Mouse (Mus musculus) embryo, embryonic 11.5 days (tissue): ENCODE measurements at regions not wholly inside any gene's neighbourhood (a gene's known extent, or its start where the extent isn't known, plus 50 kb on each side); places are given as distances from the start of the nearest gene placed in this dataset.

Experiments
- DNase-seq: peaks from one replicate; pipeline ENCODE4 v3.0.0-alpha.2; 2012; ENCODE audit warnings: low read depth, low spot score

- DNase-seq, result no peak
Observed at GRCm38 (mm10) chr7:125393228-125393627, 51.2 kb upstream of the Kdm8 start.

- DNase-seq, result peak; percentile 90
Observed at GRCm38 (mm10) chr7:125393654-125394346, 50.7 kb upstream of the Kdm8 start.
